Comparison of ENCODE assay signal across 8 mouse cellular contexts in genomic region chr17:83214674-83215528, GRCm38 (mm10). TPM values are rescaled to one million over a fixed set of nuclear protein-coding genes. Genes with fewer than 3 reads are reported as not detected.
DNase-seq lines count a peak whose midpoint lies in the region; ATAC-seq and TF ChIP-seq lines count a peak whose summit lies in the region.

Pkdcc (plus strand) TSS chr17:83215292.

- peak; percentile 80 for ATAC-seq in forebrain, postnatal 0 days
- ATAC-seq in lung, embryonic 15.5 days (ENCODE audit: borderline replicate concordance, extremely low read depth, low FRiP score, low TSS enrichment): peak; percentile 89

- H3K9ac ChIP-seq in ES-Bruce4 (ENCODE audit: low read depth, poor library complexity, severe bottlenecking): peak within 1 kb of the TSS; percentile 93
- peak within 1 kb of the TSS; percentile 92 for H3K9ac ChIP-seq in forebrain, postnatal 0 days
- H3K9ac ChIP-seq in lung, embryonic 15.5 days: peak within 1 kb of the TSS; percentile 93

- no peak for TF ChIP-seq POLR2A in ES-Bruce4 (IDR thresholded peaks at IDR 0.05; ENCODE audit: insufficient read depth, low read length)

- H3K4me2 ChIP-seq in forebrain, postnatal 0 days (ENCODE audit: low read depth): peak within 1 kb of the TSS; percentile 96
- H3K4me2 ChIP-seq in lung, embryonic 15.5 days: peak within 1 kb of the TSS; percentile 92

- peaks cover 1% of the 10 kb centered on the region for H3K4me1 ChIP-seq in ES-Bruce4 (ENCODE audit: control insufficient read depth, insufficient read depth, low read length)
- peaks cover 29% of the 10 kb centered on the region for H3K4me1 ChIP-seq in forebrain, postnatal 0 days (ENCODE audit: insufficient read depth)
- peaks cover 58% of the 10 kb centered on the region for H3K4me1 ChIP-seq in lung, embryonic 15.5 days

- TF ChIP-seq CTCF in ES-Bruce4 (IDR thresholded peaks at IDR 0.05; ENCODE audit: low read depth, low read length): no peak
- TF ChIP-seq CTCF in forebrain, postnatal 0 days (IDR thresholded peaks at IDR 0.05; ENCODE audit: low read depth): no peak; the same call in 1 of the 2 replicates

- no peak for TF ChIP-seq EP300 in ES-Bruce4 (IDR thresholded peaks at IDR 0.05; ENCODE audit: insufficient read depth, low read depth, low read length)

- no peaks in the 10 kb centered on the region for H3K36me3 ChIP-seq in ES-Bruce4 (ENCODE audit: control insufficient read depth, insufficient read depth, low read length, poor library complexity, severe bottlenecking)
- H3K36me3 ChIP-seq in forebrain, postnatal 0 days (ENCODE audit: insufficient read depth): no peaks in the 10 kb centered on the region
- no peaks in the 10 kb centered on the region for H3K36me3 ChIP-seq in lung, embryonic 15.5 days

- H3K27me3 ChIP-seq in ES-Bruce4 (ENCODE audit: control insufficient read depth, insufficient read depth, low read length, poor library complexity, severe bottlenecking): peaks cover 13% of the 10 kb centered on the region; the same call in 1 of the 2 replicates
- H3K27me3 ChIP-seq in forebrain, postnatal 0 days (ENCODE audit: insufficient read depth, low read length): no peaks in the 10 kb centered on the region
- H3K27me3 ChIP-seq in lung, embryonic 15.5 days: no peaks in the 10 kb centered on the region

- intact Hi-C loops in heart, postnatal 36 days (cut with DNase I): loop anchor here (5.0 kb wide), 1 partner anchor 137 kb away; the partner anchor contains the start of gene Eml4

- H3K27ac ChIP-seq in ES-Bruce4 (ENCODE audit: insufficient read depth, low read length): no peak within 1 kb of the TSS
- peak within 1 kb of the TSS; percentile 85 for H3K27ac ChIP-seq in forebrain, postnatal 0 days (ENCODE audit: low read depth, low read length)
- peak within 1 kb of the TSS; percentile 84 for H3K27ac ChIP-seq in lung, embryonic 15.5 days

- H3K9me3 ChIP-seq in ES-Bruce4 (replicated peaks; ENCODE audit: control insufficient read depth, insufficient read depth, low read length, poor library complexity, severe bottlenecking): no peaks in the 10 kb centered on the region
- H3K9me3 ChIP-seq in forebrain, postnatal 0 days (ENCODE audit: low read length): no peaks in the 10 kb centered on the region
- no peaks in the 10 kb centered on the region for H3K9me3 ChIP-seq in lung, embryonic 15.5 days

- peak within 1 kb of the TSS; percentile 83 for H3K4me3 ChIP-seq in ES-Bruce4 (ENCODE audit: low read depth, low read length)
- H3K4me3 ChIP-seq in forebrain, postnatal 0 days (ENCODE audit: low read depth, low read length): peak within 1 kb of the TSS; percentile 75
- H3K4me3 ChIP-seq in lung, embryonic 15.5 days: peak within 1 kb of the TSS; percentile 94

- WGBS in forebrain, postnatal 0 days: 3% methylated on average over 73 of the region's 105 CpGs
- under 1% methylated on average over 46 of the region's 105 CpGs for WGBS in lung, embryonic 15.5 days

- peak; percentile 50 for DNase-seq in cerebellum, adult 11-12 months
- peak; percentile 80 for DNase-seq in forebrain, postnatal 0 days
- DNase-seq in heart, postnatal 36 days: peak; percentile 88 to 90
- DNase-seq in layer of hippocampus, adult 8-10 months (ENCODE audit: low spot score in 2 of 2): peak in 1 of 2 experiments; percentile 55
- peak; percentile 77 for DNase-seq in ovary, postnatal 10 days (ENCODE audit: low spot score)
- DNase-seq in thymus, postnatal 14 days: peak; percentile 63

RNA-seq across cellular contexts. Expression of gene Pkdcc, which starts in this region (rescaled TPM):
- 9.7 and 12.3 TPM in 2 replicates for polyA plus RNA-seq in ES-Bruce4 (2011; ENCODE audit: insufficient read depth, insufficient read length, low read depth, missing spikeins)
- 41.7 and 57.9 TPM in 2 replicates for total RNA-seq in forebrain, postnatal 0 days (2014; rRNA removed)
- polyA plus RNA-seq in forebrain, postnatal 0 days (2015; fragmentation: Nextera tagmentation; extraction: Ambion mirVana): 3.8 and 4.1 TPM in 2 replicates
- total RNA-seq in heart, postnatal 36 days (2021): 10 to 100 TPM; 34.5 to 37.4 TPM
- total RNA-seq in layer of hippocampus, adult 8-10 months (2022): 10 to 100 TPM; 14.9 to 18.8 (median 17.3) TPM
- 13.3 and 13.4 TPM in 2 replicates for polyA plus RNA-seq in lung, embryonic 15.5 days (2015; fragmentation: Nextera tagmentation; extraction: Ambion mirVana)
